Comparison of ENCODE assay signal across 7 mouse cellular contexts in genomic region chr6:50111111-50111655, GRCm38 (mm10). TPM values are rescaled to one million over a fixed set of nuclear protein-coding genes. Genes with fewer than 3 reads are reported as not detected.
A peak's percentile ranks its signal among the peaks of the same experiment; 100 is the strongest.
DNase-seq lines count a peak whose midpoint lies in the region; ATAC-seq lines count a peak whose summit lies in the region.

No protein-coding gene starts in this region.

- ATAC-seq in megakaryocyte, adult 5-6 weeks (ENCODE audit: poor library complexity, severe bottlenecking): no peak
- no peak for ATAC-seq in limb, embryonic 13.5 days (ENCODE audit: low FRiP score, low read depth)
- ATAC-seq in stomach, embryonic 14.5 days (ENCODE audit: insufficient number of reproducible peaks, insufficient read depth, low FRiP score, low read depth): no peak

- H3K4me1 ChIP-seq in megakaryocyte, embryonic 14.5 days: peaks cover 42% of the 10 kb centered on the region
- H3K4me1 ChIP-seq in forebrain, embryonic 10.5 days: peaks cover 35% of the 10 kb centered on the region
- peaks cover 11% of the 10 kb centered on the region for H3K4me1 ChIP-seq in limb, embryonic 13.5 days
- H3K4me1 ChIP-seq in stomach, embryonic 14.5 days (ENCODE audit: control insufficient read depth, insufficient read depth, low read length): peaks cover 6% of the 10 kb centered on the region; the same call in 1 of the 2 replicates

- peaks cover 12% of the 10 kb centered on the region for H3K27me3 ChIP-seq in megakaryocyte, embryonic 14.5 days (replicated peaks)
- H3K27me3 ChIP-seq in forebrain, embryonic 10.5 days (ENCODE audit: poor library complexity, severe bottlenecking): peaks cover 15% of the 10 kb centered on the region
- no peaks in the 10 kb centered on the region for H3K27me3 ChIP-seq in limb, embryonic 13.5 days
- no peaks in the 10 kb centered on the region for H3K27me3 ChIP-seq in stomach, embryonic 14.5 days (ENCODE audit: control insufficient read depth, insufficient read depth, low read length)

- DNase-seq in forebrain, embryonic 10.5 days (ENCODE audit: extremely low spot score, low spot score): no peak
- no peak for DNase-seq in gastrocnemius, adult 18-20 months (ENCODE audit: low spot score)
- DNase-seq in gastrocnemius, postnatal 14 days: no peak

- H3K4me3 ChIP-seq in megakaryocyte, embryonic 14.5 days (replicated peaks): peak overlapping the region; percentile 95
- peak overlapping the region; percentile 80 for H3K4me3 ChIP-seq in forebrain, embryonic 10.5 days
- peak overlapping the region; percentile 82 for H3K4me3 ChIP-seq in limb, embryonic 13.5 days
- H3K4me3 ChIP-seq in stomach, embryonic 14.5 days (ENCODE audit: low read depth, low read length): peak overlapping the region; percentile 62

- 9% methylated on average over 6 of the region's 6 CpGs for WGBS in forebrain, embryonic 10.5 days
- WGBS in limb, embryonic 13.5 days: 6% methylated on average over 6 of the region's 6 CpGs
- 7% methylated on average over 6 of the region's 6 CpGs for WGBS in stomach, embryonic 14.5 days

- H3K9me3 ChIP-seq in megakaryocyte, embryonic 14.5 days: no peaks in the 10 kb centered on the region
- no peaks in the 10 kb centered on the region for H3K9me3 ChIP-seq in forebrain, embryonic 10.5 days
- no peaks in the 10 kb centered on the region for H3K9me3 ChIP-seq in limb, embryonic 13.5 days
- H3K9me3 ChIP-seq in stomach, embryonic 14.5 days (ENCODE audit: control insufficient read depth, low read depth, low read length): no peaks in the 10 kb centered on the region

- peaks cover 3% of the 10 kb centered on the region for H3K36me3 ChIP-seq in megakaryocyte, embryonic 14.5 days (replicated peaks; ENCODE audit: low read length)
- no peaks in the 10 kb centered on the region; the same call in 1 of the 2 replicates for H3K36me3 ChIP-seq in forebrain, embryonic 10.5 days (replicated peaks)
- no peaks in the 10 kb centered on the region for H3K36me3 ChIP-seq in limb, embryonic 13.5 days
- no peaks in the 10 kb centered on the region for H3K36me3 ChIP-seq in stomach, embryonic 14.5 days (ENCODE audit: control insufficient read depth, insufficient read depth, low read length)

- intact Hi-C loops in gastrocnemius, postnatal 14 days (cut with DNase I; ENCODE audit: low total_unique reads): loop anchor here (5.0 kb wide), 2 partner anchors 76 to 186 kb away; no protein-coding TSS in a partner anchor

- peak overlapping the region; percentile 90 for H3K9ac ChIP-seq in limb, embryonic 13.5 days
- H3K9ac ChIP-seq in stomach, embryonic 14.5 days (replicated peaks; ENCODE audit: low read depth, low read length): peak overlapping the region; percentile 86; the same call in 1 of the 2 replicates

- H3K27ac ChIP-seq in forebrain, embryonic 10.5 days: peak overlapping the region; percentile 96
- H3K27ac ChIP-seq in limb, embryonic 13.5 days: peak overlapping the region; percentile 86; the same call in 1 of the 2 replicates
- no peak overlapping the region for H3K27ac ChIP-seq in stomach, embryonic 14.5 days (ENCODE audit: low read length)

- peak overlapping the region; percentile 75 for H3K4me2 ChIP-seq in limb, embryonic 13.5 days (replicated peaks)
- peak overlapping the region; percentile 72 for H3K4me2 ChIP-seq in stomach, embryonic 14.5 days (replicated peaks; ENCODE audit: low read depth, low read length)

RNA-seq across cellular contexts. Expression of gene Mpp6, which starts 1.1 kb away (rescaled TPM):
- 2.1 and 9.7 TPM in 2 replicates for polyA plus RNA-seq in megakaryocyte, embryonic 14.5 days (2012; ENCODE audit: insufficient read depth, low replicate concordance)
- 95.2 and 96.8 TPM in 2 replicates for total RNA-seq in megakaryocyte, adult 5-6 weeks (2015)
- 177 and 191 TPM in 2 replicates for total RNA-seq in megakaryocyte, adult 5-6 weeks (2017)
- 73.6 and 75.0 TPM in 2 replicates for polyA plus RNA-seq in forebrain, embryonic 10.5 days (2016; fragmentation: Nextera tagmentation; extraction: Ambion mirVana)
- 74.2 and 77.1 TPM in 2 replicates for polyA plus RNA-seq in limb, embryonic 13.5 days (2015; fragmentation: Nextera tagmentation; extraction: Ambion mirVana)
- polyA plus RNA-seq in stomach, embryonic 14.5 days (2014; fragmentation: Nextera tagmentation; extraction: Ambion mirVana): 59.2 and 67.1 TPM in 2 replicates
- total RNA-seq in gastrocnemius, adult 18-20 months (2021): 100 to 1,000 TPM; 118 to 119 TPM
- 100 to 1,000 TPM; 120 to 133 TPM for total RNA-seq in gastrocnemius, postnatal 14 days (2021)
